ENCODE assay signal across 8 mouse cellular contexts in the genomic region with DNA sequence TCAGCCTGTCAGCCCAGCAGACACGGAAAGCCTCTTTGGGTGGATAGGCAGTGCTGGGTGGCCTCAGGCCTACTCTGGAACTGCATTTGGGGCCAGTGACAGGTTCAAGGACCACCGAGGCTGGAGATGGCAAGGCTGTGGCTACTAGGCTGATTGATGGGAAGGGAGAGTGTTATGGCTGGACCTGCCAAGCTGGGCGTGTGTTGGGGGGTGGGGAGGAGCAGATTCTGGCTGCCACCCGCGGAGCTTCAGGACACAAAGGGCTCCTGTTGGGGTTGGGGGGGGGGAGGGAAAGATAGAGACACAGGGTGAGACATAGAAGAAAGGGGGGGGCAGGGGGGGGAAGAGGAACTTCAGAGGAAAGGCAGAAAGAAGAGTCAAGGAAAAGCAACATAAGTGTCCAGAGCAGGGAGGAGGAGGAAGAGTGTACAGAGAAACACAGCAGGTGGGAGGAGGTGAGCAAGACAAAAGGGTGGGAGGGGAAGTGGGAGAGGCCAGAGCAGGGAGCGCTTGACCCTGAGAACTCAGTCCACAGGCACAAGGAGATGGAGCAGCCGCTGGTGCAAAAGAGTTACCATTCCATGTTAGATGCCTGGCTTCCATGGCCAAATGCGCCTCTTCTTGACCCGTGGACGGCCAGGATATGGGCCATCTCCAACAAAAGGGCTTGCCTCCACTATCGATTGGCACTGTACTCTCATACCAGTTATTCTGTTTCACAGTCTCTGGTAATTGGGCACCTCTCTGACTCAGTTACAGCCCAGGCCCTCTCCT. TPM values are rescaled to one million over a fixed set of nuclear protein-coding genes. Genes with fewer than 3 reads are reported as not detected.
DNase-seq lines count a peak whose midpoint lies in the region; ATAC-seq and TF ChIP-seq lines count a peak whose summit lies in the region.

No protein-coding gene starts in this region.

- peaks cover 24% of the 10 kb centered on the region for H3K36me3 ChIP-seq in heart, embryonic 14.5 days (ENCODE audit: control insufficient read depth, insufficient read depth, low read length)
- H3K36me3 ChIP-seq in hindbrain, postnatal 0 days (ENCODE audit: insufficient read depth, low read length), result peaks cover 12% of the 10 kb centered on the region; the same call in 1 of the 2 replicates
- peaks cover 2% of the 10 kb centered on the region for H3K36me3 ChIP-seq in myocyte (ENCODE audit: control insufficient read depth, insufficient read depth)

- WGBS in heart, embryonic 14.5 days, result 53% methylated on average over 11 of the region's 11 CpGs
- 32% methylated on average over 11 of the region's 11 CpGs for WGBS in hindbrain, postnatal 0 days

- no peaks in the 10 kb centered on the region for H3K27me3 ChIP-seq in heart, embryonic 14.5 days (ENCODE audit: control insufficient read depth, insufficient read depth, low read length)
- no peaks in the 10 kb centered on the region for H3K27me3 ChIP-seq in hindbrain, postnatal 0 days (ENCODE audit: insufficient read depth, low read length)
- H3K27me3 ChIP-seq in myocyte (ENCODE audit: control insufficient read depth, insufficient read depth, insufficient read length), result no peaks in the 10 kb centered on the region

- H3K4me3 ChIP-seq in heart, embryonic 14.5 days (ENCODE audit: control insufficient read depth in 1 of 2, insufficient read depth in 1 of 2, low read depth in 1 of 2, low read length in 2 of 2), result no peak overlapping the region
- H3K4me3 ChIP-seq in hindbrain, postnatal 0 days (ENCODE audit: low read length), result peak overlapping the region; percentile 63
- peak overlapping the region; percentile 61 for H3K4me3 ChIP-seq in myocyte

- no peak for TF ChIP-seq CTCF in hindbrain, postnatal 0 days (IDR thresholded peaks at IDR 0.05; ENCODE audit: low read depth)

- intact Hi-C loops in heart, postnatal 25 days (cut with DNase I), result loop anchor here (5.0 kb wide), 1 partner anchor 177 kb away; a partner anchor contains a TSS

- no peak for TF ChIP-seq POLR2A in myocyte (IDR thresholded peaks at IDR 0.05; ENCODE audit: insufficient read length, low read depth)

- no peak overlapping the region for H3K27ac ChIP-seq in heart, embryonic 14.5 days (replicated peaks in 1 of 2; ENCODE audit: control insufficient read depth in 1 of 2, insufficient read depth in 1 of 2, low read depth in 2 of 2, low read length in 2 of 2)
- no peak overlapping the region for H3K27ac ChIP-seq in hindbrain, postnatal 0 days

- no peaks in the 10 kb centered on the region for H3K9me3 ChIP-seq in heart, embryonic 14.5 days (ENCODE audit: control insufficient read depth, low read length)
- H3K9me3 ChIP-seq in hindbrain, postnatal 0 days (ENCODE audit: low read length), result no peaks in the 10 kb centered on the region

- ATAC-seq in heart, embryonic 14.5 days (ENCODE audit: insufficient number of reproducible peaks, insufficient read depth, low FRiP score, low read depth), result no peak
- ATAC-seq in hindbrain, postnatal 0 days, result no peak
- ATAC-seq in activated CD4-positive, CD25-positive, alpha-beta regulatory T cell, adult 4 months, result no peak

- H3K9ac ChIP-seq in heart, embryonic 14.5 days (ENCODE audit: low read length), result no peak overlapping the region
- H3K9ac ChIP-seq in hindbrain, postnatal 0 days (replicated peaks; ENCODE audit: low read length), result peak overlapping the region; percentile 28

- no peak overlapping the region for H3ac ChIP-seq in myocyte (ENCODE audit: control insufficient read depth, insufficient read length)

- peaks cover 17 to 27% of the 10 kb centered on the region in 2 experiments for H3K4me1 ChIP-seq in heart, embryonic 14.5 days (ENCODE audit: control insufficient read depth in 2 of 2, insufficient read depth in 2 of 2, low read length in 2 of 2)
- H3K4me1 ChIP-seq in hindbrain, postnatal 0 days (ENCODE audit: insufficient read depth, low read length), result peaks cover 18% of the 10 kb centered on the region; the same call in 1 of the 2 replicates

- H3K4me2 ChIP-seq in heart, embryonic 14.5 days (ENCODE audit: low read length), result peak overlapping the region; percentile 96
- H3K4me2 ChIP-seq in hindbrain, postnatal 0 days (ENCODE audit: low read depth, low read length), result peak overlapping the region; percentile 82
- peak overlapping the region; percentile 98 for H3K4me2 ChIP-seq in myocyte (ENCODE audit: low read depth)

- DNase-seq in heart, postnatal 25 days (ENCODE audit: low spot score), result no peak
- peak; percentile 14 to 41 for DNase-seq in cerebellum, postnatal 14 days
- DNase-seq in hindbrain, postnatal 0 days (ENCODE audit: low spot score), result no peak
- no peak for DNase-seq in ovary, postnatal 10 days (ENCODE audit: low spot score)
- DNase-seq in spleen, adult 12 weeks (ENCODE audit: low spot score), result no peak

- peaks cover 2% of the 10 kb centered on the region for H3K79me2 ChIP-seq in myocyte (ENCODE audit: control insufficient read depth, insufficient read depth)

TF ChIP-seq in myocyte, 11 proteins besides CTCF, POLR2A, EP300 and RAD21:
- TF ChIP-seq MYOD1 (IDR thresholded peaks at IDR 0.05; ENCODE audit: control insufficient read depth in 1 of 3, insufficient read length in 2 of 3, low read depth in 2 of 3) (no peak), E2F4 (IDR thresholded peaks at IDR 0.05; ENCODE audit: insufficient read depth) (no peak), POLR2AphosphoS2 (IDR thresholded peaks at IDR 0.05; ENCODE audit: insufficient read length, low read depth) (no peak), MYOG (IDR thresholded peaks at IDR 0.05; ENCODE audit: control insufficient read depth in 1 of 3, insufficient read depth in 1 of 3, insufficient read length in 2 of 3, low read depth in 2 of 3) (no peak), TCF3 (IDR thresholded peaks at IDR 0.05; ENCODE audit: insufficient read length, low read depth) (no peak), REST (IDR thresholded peaks at IDR 0.05; ENCODE audit: insufficient read depth, insufficient read length) (no peak), CEBPB (IDR thresholded peaks at IDR 0.05; ENCODE audit: insufficient read depth, poor library complexity, severe bottlenecking) (no peak), USF1 (IDR thresholded peaks at IDR 0.05; ENCODE audit: low read depth) (no peak), MAX (IDR thresholded peaks at IDR 0.05; ENCODE audit: low read depth) (no peak), TCF12 (IDR thresholded peaks at IDR 0.05; ENCODE audit: insufficient read depth, poor library complexity, severe bottlenecking) (no peak), SRF (IDR thresholded peaks at IDR 0.05; ENCODE audit: control insufficient read depth, insufficient read length, low read depth) (no peak)

RNA-seq across cellular contexts. Expression of a gene that starts 3.0 kb away (rescaled TPM):
- 53.2 and 58.4 TPM in 2 replicates for polyA plus RNA-seq in heart, embryonic 14.5 days (2014; fragmentation: Nextera tagmentation; extraction: Ambion mirVana)
- total RNA-seq in heart, postnatal 25 days (2021), result 10 to 100 TPM in 1 of 2 experiments, 1 to 10 TPM in 1; 9.0 to 10.5 TPM
- total RNA-seq in hindbrain, postnatal 0 days (2014; rRNA removed), result 25.5 and 29.2 TPM in 2 replicates
- polyA plus RNA-seq in hindbrain, postnatal 0 days (2015; fragmentation: Nextera tagmentation; extraction: Ambion mirVana), result 88.6 and 90.8 TPM in 2 replicates
- polyA plus RNA-seq in myocyte (2012; fragmentation: generic; extraction: Trizol), result 60.5 TPM
- polyA plus RNA-seq in activated CD4-positive, CD25-positive, alpha-beta regulatory T cell, adult 4 months (2017; shearing (Covaris generic)), result 10 to 100 TPM; 72.6 to 80.2 TPM

RNA-seq across cellular contexts. Expression of a gene that starts 3.1 kb away (rescaled TPM):
- 4.0 and 5.1 TPM in 2 replicates for polyA plus RNA-seq in heart, embryonic 14.5 days (2014; fragmentation: Nextera tagmentation; extraction: Ambion mirVana)
- 1 to 10 TPM; 1.5 to 2.1 TPM for total RNA-seq in heart, postnatal 25 days (2021)
- total RNA-seq in hindbrain, postnatal 0 days (2014; rRNA removed), result 57.0 and 74.6 TPM in 2 replicates
- polyA plus RNA-seq in hindbrain, postnatal 0 days (2015; fragmentation: Nextera tagmentation; extraction: Ambion mirVana), result 18.5 and 21.2 TPM in 2 replicates
- 4.4 TPM for polyA plus RNA-seq in myocyte (2012; fragmentation: generic; extraction: Trizol)
- 1 to 10 TPM; 1.3 to 2.0 TPM for polyA plus RNA-seq in activated CD4-positive, CD25-positive, alpha-beta regulatory T cell, adult 4 months (2017; shearing (Covaris generic))

RNA-seq across cellular contexts. Expression of a gene that starts 18.4 kb away (rescaled TPM):
- 0.67 and 0.70 TPM in 2 replicates for polyA plus RNA-seq in heart, embryonic 14.5 days (2014; fragmentation: Nextera tagmentation; extraction: Ambion mirVana)
- 1 to 10 TPM; 2.0 to 2.7 TPM for total RNA-seq in heart, postnatal 25 days (2021)
- total RNA-seq in hindbrain, postnatal 0 days (2014; rRNA removed), result 32.0 and 35.5 TPM in 2 replicates
- polyA plus RNA-seq in hindbrain, postnatal 0 days (2015; fragmentation: Nextera tagmentation; extraction: Ambion mirVana), result 6.2 and 7.0 TPM in 2 replicates
- polyA plus RNA-seq in myocyte (2012; fragmentation: generic; extraction: Trizol), result 14.0 TPM
- polyA plus RNA-seq in activated CD4-positive, CD25-positive, alpha-beta regulatory T cell, adult 4 months (2017; shearing (Covaris generic)), result not detected

RNA-seq across cellular contexts. Expression of a gene that starts 19.8 kb away (rescaled TPM):
- polyA plus RNA-seq in heart, embryonic 14.5 days (2014; fragmentation: Nextera tagmentation; extraction: Ambion mirVana), result 0.34 TPM in 1 of 2 replicates, not detected in the other
- under 1 TPM in 1 of 2 experiments, not detected in 1; 0.50 TPM for total RNA-seq in heart, postnatal 25 days (2021)
- 1.0 and 1.3 TPM in 2 replicates for total RNA-seq in hindbrain, postnatal 0 days (2014; rRNA removed)
- polyA plus RNA-seq in hindbrain, postnatal 0 days (2015; fragmentation: Nextera tagmentation; extraction: Ambion mirVana), result 1.4 and 1.6 TPM in 2 replicates
- polyA plus RNA-seq in myocyte (2012; fragmentation: generic; extraction: Trizol), result 1.4 TPM
- polyA plus RNA-seq in activated CD4-positive, CD25-positive, alpha-beta regulatory T cell, adult 4 months (2017; shearing (Covaris generic)), result under 1 TPM in 1 of 2 experiments, not detected in 1; 0.26 TPM

RNA-seq across cellular contexts. Expression of a gene that starts 21.5 kb away (rescaled TPM):
- 7.1 and 7.2 TPM in 2 replicates for polyA plus RNA-seq in heart, embryonic 14.5 days (2014; fragmentation: Nextera tagmentation; extraction: Ambion mirVana)
- total RNA-seq in heart, postnatal 25 days (2021), result 10 to 100 TPM; 28.3 to 31.4 TPM
- total RNA-seq in hindbrain, postnatal 0 days (2014; rRNA removed), result 130 and 147 TPM in 2 replicates
- polyA plus RNA-seq in hindbrain, postnatal 0 days (2015; fragmentation: Nextera tagmentation; extraction: Ambion mirVana), result 49.0 and 55.4 TPM in 2 replicates
- 0.62 TPM for polyA plus RNA-seq in myocyte (2012; fragmentation: generic; extraction: Trizol)
- polyA plus RNA-seq in activated CD4-positive, CD25-positive, alpha-beta regulatory T cell, adult 4 months (2017; shearing (Covaris generic)), result 1 to 10 TPM in 1 of 2 experiments, not detected in 1; 1.2 TPM

Comparison
In these comparisons a context has a peak if more than half of its experiments do, and no peak if none do; other contexts are left out.
1. H3K4me3 ChIP-seq: peak in hindbrain, postnatal 0 days (single experiment) and myocyte (single experiment); none in heart, embryonic 14.5 days (0 of 2).
2. DNase-seq: peak in cerebellum, postnatal 14 days (2 of 2); none in heart, postnatal 25 days (single experiment), hindbrain, postnatal 0 days (single experiment), ovary, postnatal 10 days (single experiment) and spleen, adult 12 weeks (single experiment).
3. Peak in every context shown above with its lines, with median percentiles within 50 percentile points of each other: H3K4me2 ChIP-seq.